In the genomic region with DNA sequence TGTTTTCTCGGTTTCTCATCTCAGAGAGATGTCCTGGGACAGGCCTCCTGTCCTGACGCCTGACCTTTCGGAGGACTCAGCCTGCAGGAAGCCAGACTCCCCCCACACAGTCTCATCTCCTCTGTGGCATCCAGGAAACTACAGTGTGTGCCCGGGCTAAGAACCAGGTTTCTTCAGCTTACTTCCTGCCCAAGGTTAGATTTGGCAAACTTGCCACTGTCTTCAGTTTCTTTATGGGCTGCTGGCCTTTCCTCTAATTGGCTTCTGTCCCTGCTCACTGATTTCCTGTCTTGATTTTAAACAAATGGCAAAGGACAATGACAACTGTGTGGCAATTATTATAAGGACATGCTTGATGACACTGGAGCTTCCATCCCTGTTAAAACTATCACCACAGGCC, we compare ENCODE assay signal across 15 mouse cellular contexts. TPM values are rescaled to one million over a fixed set of nuclear protein-coding genes. Genes with fewer than 3 reads are reported as not detected.
DNase-seq lines count a peak whose midpoint lies in the region; ATAC-seq and TF ChIP-seq lines count a peak whose summit lies in the region.
"Had no signal": no experiment of that assay in that cellular context is flagged by ENCODE, and none has a peak within 500 bp of the region (broad histone marks: within the 10 kb centered on the region; RNA-seq: fewer than 3 reads in every experiment).

No protein-coding gene starts in this region.

- H3K4me2 ChIP-seq in stomach, embryonic 16.5 days (ENCODE audit: low read depth, low read length): no peak overlapping the region
- H3K4me2 ChIP-seq in stomach, postnatal 0 days (replicated peaks; ENCODE audit: low read depth): no peak overlapping the region
- H3K4me2 ChIP-seq: liver, embryonic 15.5 days; midbrain, embryonic 15.5 days; neural tube, embryonic 15.5 days had no signal

- H3K4me3 ChIP-seq in stomach, embryonic 16.5 days (replicated peaks; ENCODE audit: low read length): no peak overlapping the region
- no peak overlapping the region for H3K4me3 ChIP-seq in stomach, postnatal 0 days (ENCODE audit: low read depth, low read length)
- H3K4me3 ChIP-seq: liver, embryonic 15.5 days; midbrain, embryonic 15.5 days; neural tube, embryonic 15.5 days had no signal

- no peak for ATAC-seq in stomach, embryonic 16.5 days (ENCODE audit: insufficient read depth, low FRiP score)
- no peak for ATAC-seq in stomach, postnatal 0 days (ENCODE audit: low FRiP score, low TSS enrichment)
- ATAC-seq: midbrain, embryonic 15.5 days had no signal

- WGBS in stomach, embryonic 16.5 days: 81% methylated on average over 4 of the region's 4 CpGs
- WGBS in stomach, postnatal 0 days: 90% methylated on average over 4 of the region's 4 CpGs

- DNase-seq in heart, adult 11 months: peak; percentile 97
- DNase-seq in heart, postnatal 4 days: no peak
- DNase-seq in stomach, postnatal 0 days (ENCODE audit: low spot score): no peak
- peak; percentile 40 to 71 for DNase-seq in kidney, postnatal 25 days
- no peak for DNase-seq in embryo, embryonic 11 days
- no peak for DNase-seq in T-cell, adult 2 months (ENCODE audit: low spot score)
- DNase-seq: cerebellum, postnatal 10 days; right cerebral cortex, adult 18-20 months had no signal

- H3K27me3 ChIP-seq in stomach, embryonic 16.5 days (ENCODE audit: control insufficient read depth, insufficient read depth, low read length): no peaks in the 10 kb centered on the region
- H3K27me3 ChIP-seq in stomach, postnatal 0 days (ENCODE audit: control insufficient read depth, insufficient read depth, low read length): no peaks in the 10 kb centered on the region
- H3K27me3 ChIP-seq: liver, embryonic 15.5 days; midbrain, embryonic 15.5 days; neural tube, embryonic 15.5 days had no signal

- peaks cover 14% of the 10 kb centered on the region for H3K4me1 ChIP-seq in stomach, embryonic 16.5 days (ENCODE audit: control insufficient read depth, insufficient read depth, low read length)
- peaks cover 7% of the 10 kb centered on the region for H3K4me1 ChIP-seq in stomach, postnatal 0 days (replicated peaks; ENCODE audit: control insufficient read depth, insufficient read depth)
- H3K4me1 ChIP-seq: midbrain, embryonic 15.5 days had no signal

- 0 out of 2 replicates have a peak overlapping the region, but pooled peaks have one; percentile 6 for H3K27ac ChIP-seq in stomach, embryonic 16.5 days (ENCODE audit: low read length)
- no peak overlapping the region for H3K27ac ChIP-seq in stomach, postnatal 0 days (replicated peaks)
- H3K27ac ChIP-seq: liver, embryonic 15.5 days; midbrain, embryonic 15.5 days; neural tube, embryonic 15.5 days had no signal

- TF ChIP-seq EP300 in stomach, postnatal 0 days (optimal IDR thresholded peaks at IDR 0.05): no peak

- no peak overlapping the region for H3K9ac ChIP-seq in stomach, embryonic 16.5 days (ENCODE audit: low read length)
- no peak overlapping the region for H3K9ac ChIP-seq in stomach, postnatal 0 days (ENCODE audit: low read length)
- H3K9ac ChIP-seq: liver, embryonic 15.5 days; midbrain, embryonic 15.5 days; neural tube, embryonic 15.5 days had no signal

- H3K9me3 ChIP-seq in stomach, embryonic 16.5 days (replicated peaks; ENCODE audit: control insufficient read depth, low read length): no peaks in the 10 kb centered on the region
- no peaks in the 10 kb centered on the region for H3K9me3 ChIP-seq in stomach, postnatal 0 days (ENCODE audit: control insufficient read depth, low read length)
- H3K9me3 ChIP-seq: liver, embryonic 15.5 days; midbrain, embryonic 15.5 days; neural tube, embryonic 15.5 days had no signal

- H3K36me3 ChIP-seq in stomach, embryonic 16.5 days (ENCODE audit: control insufficient read depth, insufficient read depth, low read length): no peaks in the 10 kb centered on the region
- H3K36me3 ChIP-seq in stomach, postnatal 0 days (ENCODE audit: control insufficient read depth, insufficient read depth, low read length): no peaks in the 10 kb centered on the region
- H3K36me3 ChIP-seq: liver, embryonic 15.5 days; midbrain, embryonic 15.5 days; neural tube, embryonic 15.5 days had no signal

- TF ChIP-seq CTCF in stomach, postnatal 0 days (IDR thresholded peaks at IDR 0.05; ENCODE audit: low read depth): no peak

RNA-seq across cellular contexts. Expression of a gene that starts 10.2 kb away (rescaled TPM):
- under 1 TPM; 0.57 to 0.72 TPM for total RNA-seq in heart, postnatal 4 days (2021)
- polyA plus RNA-seq in stomach, embryonic 16.5 days (2015; fragmentation: Nextera tagmentation; extraction: Ambion mirVana): 0.19 and 0.26 TPM in 2 replicates
- polyA plus RNA-seq in stomach, postnatal 0 days (2015; fragmentation: Nextera tagmentation; extraction: Ambion mirVana): 0.06 and 0.21 TPM in 2 replicates
- total RNA-seq: gastrocnemius, adult 8-10 months had no signal
- polyA plus RNA-seq: large intestine, adult 2 months had no signal

RNA-seq across cellular contexts. Expression of a gene that starts 59.3 kb away (rescaled TPM):
- not detected for total RNA-seq in heart, postnatal 4 days (2021)
- 0.29 and 0.34 TPM in 2 replicates for polyA plus RNA-seq in stomach, embryonic 16.5 days (2015; fragmentation: Nextera tagmentation; extraction: Ambion mirVana)
- 0.22 and 0.30 TPM in 2 replicates for polyA plus RNA-seq in stomach, postnatal 0 days (2015; fragmentation: Nextera tagmentation; extraction: Ambion mirVana)
- total RNA-seq: hematopoietic stem cell, adult 5-6 weeks had no signal
- polyA plus RNA-seq: liver, embryonic 15.5 days had no signal

Comparison
In these comparisons a context has a peak if more than half of its experiments do, and no peak if none do; other contexts are left out.
1. DNase-seq: peak in heart, adult 11 months (single experiment) and kidney, postnatal 25 days (2 of 2); none in heart, postnatal 4 days (single experiment), stomach, postnatal 0 days (single experiment), embryo, embryonic 11 days (single experiment) and T-cell, adult 2 months (single experiment).